Mouse (Mus musculus) gastrocnemius, adult 2 months (tissue): Measurements from ENCODE around the gene Plac1. TPM values are rescaled to one million over a fixed set of nuclear protein-coding genes. Genes with fewer than 3 reads are reported as not detected.

ENCODE experiments used
- DNase-seq: peaks from one replicate; pipeline ENCODE4 v3.0.0; 2022
- H3K27ac ChIP-seq: fragments of 200-600 bp; 2 replicates; pipeline ENCODE4 v1.8.1; 2022; ENCODE audit warnings: mild to moderate bottlenecking
- H3K4me3 ChIP-seq: fragments of 200-600 bp; 2 replicates; pipeline ENCODE4 v1.8.1; 2022; ENCODE audit warnings: mild to moderate bottlenecking, moderate library complexity
- CTCF ChIP-seq: fragments of 200-600 bp; IDR thresholded peaks from 2 replicates; pipeline ENCODE4 v1.8.1; 2022; ENCODE audit warnings: antibody characterized with exemption, mild to moderate bottlenecking, moderate library complexity
- intact Hi-C: fragments of 180-260 bp; cut with DNase I; formaldehyde crosslinking; loops from one replicate; pipeline ENCODE4 v1.15.1; 2025
- total RNA-seq, 2 experiments: library from RNA; stranded (reverse); gene quantifications; 2 replicates each; pipeline ENCODE4 v1.2.3; 2021

Gene Plac1
- total RNA-seq, 2 experiments from 2014 or later = not detected

GRCm38 (mm10) chrX:53088663-53089292 lies 151.1 kb downstream of the Plac1 start:
- intact Hi-C loops = no loop called here
- DNase-seq = no peak
- TF ChIP-seq CTCF = no peak
- H3K4me3 ChIP-seq = no peak overlapping the region
- H3K27ac ChIP-seq = no peak overlapping the region

GRCm38 (mm10) chrX:53087202-53087601 lies 152.7 kb downstream of the Plac1 start:
- no peak for DNase-seq
- Histone ChIP-seq H3K4me3 (no peak overlapping the region), H3K27ac (no peak overlapping the region)
- intact Hi-C loops = no loop called here
- no peak for TF ChIP-seq CTCF

- no peak for DNase-seq
- intact Hi-C loops = no loop called here
- no peak for TF ChIP-seq CTCF
- Histone ChIP-seq H3K4me3 (no peak overlapping the region), H3K27ac (no peak overlapping the region)
These were observed 154.4 kb downstream of the Plac1 start for GRCm38 (mm10) chrX:53085559-53085958.

- no peak overlapping the region for H3K4me3 ChIP-seq
- no peak for DNase-seq
- H3K27ac ChIP-seq = no peak overlapping the region
- intact Hi-C loops = no loop called here
- TF ChIP-seq CTCF = no peak
These were observed 175.5 kb downstream of the Plac1 start for GRCm38 (mm10) chrX:53064406-53064805.

GRCm38 (mm10) chrX:53059426-53060007 lies 180.4 kb downstream of the Plac1 start:
- intact Hi-C loops = loop anchor here (5.0 to 10.0 kb wide), 3 partner anchors 55 to 173 kb away; no protein-coding TSS in a partner anchor
- Histone ChIP-seq H3K27ac (no peak overlapping the region), H3K4me3 (peak overlapping the region; percentile 78)
- TF ChIP-seq CTCF = no peak
- no peak for DNase-seq

- Histone ChIP-seq H3K4me3 (peak overlapping the region; percentile 78), H3K27ac (peak overlapping the region; percentile 9; the same call in 1 of the 2 replicates)
- no peak for DNase-seq
- no peak for TF ChIP-seq CTCF
- intact Hi-C loops = loop anchor here (5.0 to 10.0 kb wide), 3 partner anchors 56 to 174 kb away; no protein-coding TSS in a partner anchor
These were observed 181.2 kb downstream of the Plac1 start for GRCm38 (mm10) chrX:53058459-53059280.

- no peak for TF ChIP-seq CTCF
- Histone ChIP-seq H3K4me3 (peak overlapping the region; percentile 78), H3K27ac (peak overlapping the region; percentile 53)
- DNase-seq = no peak
- intact Hi-C loops = loop anchor here (5.0 to 10.0 kb wide), 3 partner anchors 57 to 175 kb away; no protein-coding TSS in a partner anchor
These were observed 182.2 kb downstream of the Plac1 start for GRCm38 (mm10) chrX:53057760-53058090.

- peak overlapping the region; percentile 78 for H3K4me3 ChIP-seq
- peak; percentile 91 for DNase-seq
- intact Hi-C loops = loop anchor here (5.0 to 10.0 kb wide), 3 partner anchors 58 to 175 kb away; no protein-coding TSS in a partner anchor
- TF ChIP-seq CTCF = no peak
- H3K27ac ChIP-seq = peak overlapping the region; percentile 82
These were observed 182.7 kb downstream of the Plac1 start for GRCm38 (mm10) chrX:53057054-53057759.

GRCm38 (mm10) chrX:53056627-53057026 lies 183.3 kb downstream of the Plac1 start:
- intact Hi-C loops = loop anchor here (5.0 to 10.0 kb wide), 3 partner anchors 58 to 176 kb away; no protein-coding TSS in a partner anchor

GRCm38 (mm10) chrX:53055771-53056170 lies 184.1 kb downstream of the Plac1 start:
- TF ChIP-seq CTCF = no peak
- H3K4me3 ChIP-seq = peak overlapping the region; percentile 78
- DNase-seq = no peak
- intact Hi-C loops = loop anchor here (5.0 to 10.0 kb wide), 3 partner anchors 59 to 177 kb away; no protein-coding TSS in a partner anchor
- no peak overlapping the region; the same call in 1 of the 2 replicates for H3K27ac ChIP-seq

More at GRCm38 (mm10) chrX:53056627-53057026, 183.3 kb downstream of the Plac1 start:
- TF ChIP-seq CTCF = no peak
- peak; percentile 50 for DNase-seq
- peak overlapping the region; percentile 82 for H3K27ac ChIP-seq
- peak overlapping the region; percentile 78 for H3K4me3 ChIP-seq

GRCm38 (mm10) chrX:53053885-53054284 lies 186.0 kb downstream of the Plac1 start:
- DNase-seq = no peak
- Histone ChIP-seq H3K4me3 (no peak overlapping the region), H3K27ac (no peak overlapping the region)
- no peak for TF ChIP-seq CTCF
- intact Hi-C loops = loop anchor here (10.0 kb wide), 2 partner anchors 61 to 111 kb away; no protein-coding TSS in a partner anchor
